Comparison of ENCODE assay signal across 8 mouse cellular contexts in the genomic region with DNA sequence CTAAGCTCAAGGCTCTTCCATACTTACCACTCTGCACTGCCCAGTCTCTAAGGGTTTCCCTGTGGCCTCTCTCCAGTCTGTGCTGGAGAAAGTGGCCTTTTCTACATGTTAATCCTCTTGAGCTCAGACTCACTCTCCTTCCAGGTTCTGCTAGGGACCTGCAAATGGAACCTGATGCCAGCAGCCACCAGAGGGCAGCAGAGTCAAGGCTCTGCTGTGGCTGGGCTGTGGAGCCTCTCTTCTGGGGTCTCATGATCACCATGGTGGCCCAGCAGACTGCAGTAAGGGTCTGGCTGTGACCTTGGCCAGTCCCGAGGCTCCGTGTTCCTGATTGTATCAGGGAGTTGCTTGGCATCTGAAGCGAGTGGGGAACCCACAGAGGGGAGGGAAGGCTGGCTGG. TPM values are rescaled to one million over a fixed set of nuclear protein-coding genes. Genes with fewer than 3 reads are reported as not detected.
A peak's percentile ranks its signal among the peaks of the same experiment; 100 is the strongest.
DNase-seq lines count a peak whose midpoint lies in the region; ATAC-seq lines count a peak whose summit lies in the region.

No protein-coding gene starts in this region.

- peak; percentile 68 for ATAC-seq in midbrain, embryonic 16.5 days

- H3K4me1 ChIP-seq in heart, embryonic 10.5 days: no peaks in the 10 kb centered on the region; the same call in 1 of the 2 replicates
- H3K4me1 ChIP-seq in midbrain, embryonic 16.5 days (ENCODE audit: control insufficient read depth, insufficient read depth, low read length): no peaks in the 10 kb centered on the region

- H3K27ac ChIP-seq in heart, embryonic 10.5 days: no peak overlapping the region
- H3K27ac ChIP-seq in midbrain, embryonic 16.5 days (ENCODE audit: low read length): no peak overlapping the region

- no peak overlapping the region for H3K4me3 ChIP-seq in heart, embryonic 10.5 days
- H3K4me3 ChIP-seq in midbrain, embryonic 16.5 days (ENCODE audit: low read depth, low read length): no peak overlapping the region

- no peak overlapping the region for H3K9ac ChIP-seq in midbrain, embryonic 16.5 days (ENCODE audit: low read depth, low read length)

- DNase-seq in heart, adult 11 months: peak; percentile 79
- no peak for DNase-seq in heart, embryonic 10.5 days (ENCODE audit: low spot score)
- DNase-seq in CD4-positive helper T cell, adult 2 months (ENCODE audit: low read depth, low spot score): peak; percentile 27
- DNase-seq in cerebellum, adult 8-10 months: peak; percentile 41
- DNase-seq in forelimb bud, embryonic 11.5 days (ENCODE audit: low read depth, low spot score): peak; percentile 80
- peak; percentile 55 to 75 for DNase-seq in layer of hippocampus, postnatal 25 days (ENCODE audit: extremely low spot score in 1 of 2, low spot score in 1 of 2)
- peak; percentile 30 for DNase-seq in yolk sac, embryonic 10.5 days (ENCODE audit: low spot score)

- no peaks in the 10 kb centered on the region for H3K36me3 ChIP-seq in heart, embryonic 10.5 days
- no peaks in the 10 kb centered on the region for H3K36me3 ChIP-seq in midbrain, embryonic 16.5 days (ENCODE audit: control insufficient read depth, insufficient read depth, low read length)

- no peak overlapping the region for H3K4me2 ChIP-seq in midbrain, embryonic 16.5 days (ENCODE audit: low read length)

- peaks cover 38% of the 10 kb centered on the region for H3K27me3 ChIP-seq in heart, embryonic 10.5 days (ENCODE audit: insufficient read depth, poor library complexity, severe bottlenecking)
- H3K27me3 ChIP-seq in midbrain, embryonic 16.5 days (ENCODE audit: control insufficient read depth, insufficient read depth, low read depth, low read length): no peaks in the 10 kb centered on the region; the same call in 1 of the 2 replicates

- no peaks in the 10 kb centered on the region for H3K9me3 ChIP-seq in heart, embryonic 10.5 days
- H3K9me3 ChIP-seq in midbrain, embryonic 16.5 days (replicated peaks; ENCODE audit: control insufficient read depth, low read length, poor library complexity, severe bottlenecking): no peaks in the 10 kb centered on the region

- WGBS in heart, embryonic 10.5 days: 9% methylated on average over 3 of the region's 3 CpGs
- WGBS in midbrain, embryonic 16.5 days: 16% methylated on average over 3 of the region's 3 CpGs

RNA-seq across cellular contexts. Expression of a gene that starts 39.3 kb away (rescaled TPM):
- 0.03 TPM in 1 of 2 replicates, not detected in the other for polyA plus RNA-seq in heart, embryonic 10.5 days (2016; fragmentation: Nextera tagmentation; extraction: Ambion mirVana)
- not detected for total RNA-seq in layer of hippocampus, postnatal 25 days (2021)
- polyA plus RNA-seq in midbrain, embryonic 16.5 days (2015; fragmentation: Nextera tagmentation; extraction: Ambion mirVana): 2.3 and 4.4 TPM in 2 replicates
